Mouse (Mus musculus) thymus, postnatal 4 days (tissue): ENCODE results near the gene Ngly1.

ENCODE experiments used
- DNase-seq: peaks from one replicate; pipeline ENCODE4 v3.0.0; 2021

The Ngly1 gene

GRCm38 (mm10) chr14:16335835-16336417, 86.8 kb downstream of the Ngly1 start:
- peak; percentile 47 for DNase-seq

- DNase-seq = no peak
Measured at GRCm38 (mm10) chr14:16347505-16347904, 98.4 kb downstream of the Ngly1 start.

DNA sequence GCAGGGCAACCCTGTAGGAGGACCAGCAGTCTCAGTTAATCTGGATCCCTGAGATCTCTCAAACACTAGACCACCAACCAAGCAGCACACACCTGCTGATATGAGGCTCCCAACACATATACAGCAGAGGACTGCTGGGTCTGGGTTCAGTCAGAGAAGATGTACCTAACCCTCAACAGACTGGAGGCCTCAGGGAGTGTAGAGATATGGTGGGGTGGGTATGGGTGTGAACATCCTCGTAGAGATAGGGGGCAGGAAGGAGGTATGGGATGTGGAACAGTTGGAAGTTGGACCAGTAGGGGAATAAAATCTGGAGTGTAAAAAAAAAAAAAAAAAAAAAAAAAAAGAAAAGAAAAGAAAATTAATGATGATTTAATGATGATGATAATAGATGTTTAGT, 110.6 kb downstream of the Ngly1 start:
- DNase-seq = no peak
